Mouse (Mus musculus): Measurements from ENCODE around the gene Gm44965.

Gene Gm44965

DNA sequence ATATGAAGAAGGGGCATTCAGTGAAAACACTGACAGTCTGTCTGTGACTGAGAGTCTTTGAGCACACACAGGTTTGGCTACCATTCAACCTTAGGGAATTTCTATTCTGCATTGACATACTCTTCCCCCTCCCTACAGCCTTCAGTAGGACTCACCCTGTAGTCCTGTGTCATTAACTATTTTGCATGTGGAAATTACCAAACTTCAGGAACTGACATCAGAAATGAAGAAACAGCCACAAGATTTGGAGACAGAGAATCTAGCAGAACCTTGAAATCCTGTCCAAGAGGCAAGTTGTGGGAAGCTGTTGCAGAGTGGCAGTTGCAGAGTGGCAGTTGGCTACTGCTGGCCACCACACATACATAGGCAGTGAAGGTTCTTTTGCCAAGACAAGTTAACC lies 74.3 kb downstream of the Gm44965 start:
- DNase-seq (ENCODE audit: low spot score): no peak
